Mouse (Mus musculus): ENCODE data around the gene Tmem176a. TPM values are rescaled to one million over a fixed set of nuclear protein-coding genes. Genes with fewer than 3 reads are reported as not detected.

Tmem176a gene
- polyA plus RNA-seq, 1 experiment: 133 TPM

DNA sequence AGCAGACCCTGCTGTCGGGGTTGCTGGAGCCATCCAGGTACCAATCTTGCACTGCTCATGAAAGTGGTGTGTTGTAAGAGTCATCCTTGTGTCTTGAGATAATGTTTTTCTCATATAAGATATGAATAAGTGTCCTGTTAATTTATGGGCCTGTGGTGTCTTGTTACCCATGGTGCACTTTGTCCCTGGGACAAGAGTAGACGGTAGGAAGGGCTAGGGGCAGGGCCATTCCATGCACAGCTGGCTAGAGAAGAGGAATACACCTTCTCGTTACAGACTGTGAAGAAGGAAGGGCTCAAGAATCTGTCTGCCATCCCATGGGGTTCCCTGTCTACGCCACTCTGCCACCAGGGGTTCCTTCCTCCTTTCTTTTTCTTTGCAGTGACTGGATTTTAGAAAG is 33.9 kb downstream of the Tmem176a start:
- WGBS: 74% methylated on average over 4 of the region's 4 CpGs
- DNase-seq (ENCODE audit: low read depth, low spot score): no peak

- no peak for DNase-seq (ENCODE audit: low read depth, low spot score)
- WGBS: 68% methylated on average over 6 of the region's 6 CpGs
Observed at GRCm38 (mm10) chr6:48875515-48875914, 34.8 kb downstream of the Tmem176a start.

DNA sequence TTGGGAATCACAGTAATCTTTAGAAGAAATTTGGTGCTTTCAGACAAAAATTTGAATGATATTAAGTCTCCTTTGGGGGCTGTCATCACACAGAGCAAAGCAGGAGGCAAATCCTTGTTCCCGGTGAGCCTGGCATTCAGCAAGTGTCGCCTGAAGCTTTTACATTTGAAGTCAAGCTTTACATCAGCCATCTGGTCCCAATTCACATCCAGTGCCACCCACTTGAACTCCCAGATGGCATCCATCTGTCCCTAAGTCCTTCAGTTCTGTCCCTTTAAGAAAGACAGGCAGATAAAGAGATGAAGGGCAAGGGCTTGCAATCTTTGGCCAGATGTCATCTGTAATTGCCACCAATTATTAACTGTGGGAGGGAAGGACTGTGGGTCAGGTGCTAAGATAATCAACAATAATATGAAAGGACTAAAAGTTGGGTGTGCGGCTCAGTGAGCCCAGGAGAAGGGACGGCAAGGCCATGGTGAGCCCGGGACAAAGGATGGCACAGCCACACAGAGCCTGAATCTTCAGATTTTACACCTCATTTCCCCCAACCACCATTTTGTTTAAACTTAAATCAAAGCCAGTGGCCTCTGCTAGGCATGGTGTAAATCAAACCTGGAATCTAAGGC is 35.9 kb downstream of the Tmem176a start:
- DNase-seq (ENCODE audit: low read depth, low spot score): no peak
- 90% methylated on average over 5 of the region's 5 CpGs for WGBS

DNA sequence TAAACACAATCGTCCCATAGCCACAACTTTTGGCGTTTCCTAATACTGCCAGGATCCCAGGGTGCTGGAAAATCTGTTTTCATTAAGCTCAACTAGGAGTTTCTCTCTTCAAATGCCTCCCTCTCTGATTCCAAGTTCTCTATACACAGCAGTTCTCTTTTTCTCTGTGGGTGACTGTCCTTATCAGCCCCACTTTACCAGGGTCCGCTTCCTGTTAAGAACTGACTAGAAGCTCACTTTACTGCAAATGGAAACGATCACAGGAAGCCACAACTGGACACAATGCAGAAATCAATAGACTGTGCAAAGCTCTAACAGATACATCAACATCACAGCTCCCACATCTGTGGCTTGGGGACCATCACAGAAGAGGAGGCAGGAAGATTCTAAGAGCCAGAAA is 53.5 kb downstream of the Tmem176a start:
- WGBS: 53% methylated on average over 4 of the region's 4 CpGs
- no peak for DNase-seq (ENCODE audit: low read depth, low spot score)

DNA sequence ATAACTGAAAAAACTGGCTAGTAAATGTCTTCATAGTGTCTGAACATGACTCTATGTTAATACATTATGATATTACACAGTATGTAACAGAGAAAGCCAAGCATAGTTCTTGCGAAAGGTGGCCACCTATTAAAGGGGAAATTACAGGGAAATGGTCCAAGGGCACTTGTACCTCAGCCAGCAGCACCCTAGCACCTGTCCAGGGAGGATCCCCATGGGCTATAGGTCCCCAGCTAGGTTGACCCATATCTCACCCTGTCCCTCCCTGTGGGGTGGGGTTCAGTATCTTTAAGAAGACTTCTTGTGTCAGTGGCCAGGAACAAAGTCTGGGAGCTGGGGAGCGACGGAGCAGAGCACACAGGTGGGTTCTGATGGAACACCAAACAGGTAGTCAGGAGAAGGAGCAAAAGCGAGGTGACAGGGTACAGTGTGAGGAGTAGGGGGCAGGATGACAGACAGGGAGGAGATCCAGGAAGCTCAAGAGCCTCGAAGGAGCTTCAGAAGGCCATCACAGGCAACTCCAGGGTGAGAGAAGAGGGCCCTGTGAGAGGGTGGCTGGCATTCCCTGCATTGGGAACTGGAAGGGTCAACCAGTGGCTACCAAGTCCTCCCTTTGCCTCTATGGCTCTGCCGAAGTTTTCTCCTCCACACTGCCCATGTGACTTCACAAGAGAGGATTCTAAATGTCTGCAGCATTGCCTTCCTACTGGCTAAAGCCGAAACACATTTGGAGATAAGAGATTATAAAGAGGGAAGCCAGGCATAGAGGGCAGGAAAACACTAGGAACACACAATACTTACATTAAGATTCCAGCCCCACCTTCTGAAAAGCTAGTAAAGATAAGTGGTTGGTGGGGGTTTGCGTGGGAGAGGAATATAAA is 54.5 kb downstream of the Tmem176a start:
- peak; percentile 70 for DNase-seq (ENCODE audit: low read depth, low spot score)
- 32% methylated on average over 8 of the region's 8 CpGs for WGBS

- 44% methylated on average over 5 of the region's 5 CpGs for WGBS
- no peak for DNase-seq (ENCODE audit: low read depth, low spot score)
Observed at GRCm38 (mm10) chr6:48895941-48896340, 55.2 kb downstream of the Tmem176a start.

Other genes starting within 250 kb of the Tmem176a start
- gene Repin1, start 247.0 kb upstream of the Tmem176a start, polyA plus RNA-seq (2012; rRNA removed): 8.5 and 9.5 TPM in 2 replicates
- not detected in 2 replicates for gene Gm44965, start 247.0 kb upstream of the Tmem176a start, polyA plus RNA-seq (2012; rRNA removed)
- gene Zfp775, start 238.9 kb upstream of the Tmem176a start, polyA plus RNA-seq (2012; rRNA removed): 1.6 and 1.9 TPM in 2 replicates
- gene AI854703, start 214.2 kb upstream of the Tmem176a start, polyA plus RNA-seq (2012; rRNA removed): 0.52 and 0.63 TPM in 2 replicates
- 2.6 and 4.5 TPM in 2 replicates for gene Gimap8, start 193.7 kb upstream of the Tmem176a start, polyA plus RNA-seq (2012; rRNA removed)
- gene Gimap9, start 164.8 kb upstream of the Tmem176a start, polyA plus RNA-seq (2012; rRNA removed): 5.6 and 8.2 TPM in 2 replicates
- 20.7 and 24.6 TPM in 2 replicates for gene Gimap4, start 156.4 kb upstream of the Tmem176a start, polyA plus RNA-seq (2012; rRNA removed)
- gene Gimap6, start 132.7 kb upstream of the Tmem176a start, polyA plus RNA-seq (2012; rRNA removed): 11.9 and 12.3 TPM in 2 replicates
- 0.17 TPM in 1 of 2 replicates, not detected in the other for gene Gm28053, start 122.3 kb upstream of the Tmem176a start, polyA plus RNA-seq (2012; rRNA removed)
- gene Gimap7, start 122.3 kb upstream of the Tmem176a start, polyA plus RNA-seq (2012; rRNA removed): 4.7 and 5.0 TPM in 2 replicates
- 12.2 and 13.9 TPM in 2 replicates for gene Gimap1, start 101.9 kb upstream of the Tmem176a start, polyA plus RNA-seq (2012; rRNA removed)
- 13.0 and 15.0 TPM in 2 replicates for gene Gimap5, start 94.7 kb upstream of the Tmem176a start, polyA plus RNA-seq (2012; rRNA removed)
- gene Gimap3, start 70.1 kb upstream of the Tmem176a start, polyA plus RNA-seq (2012; rRNA removed): 22.1 and 22.2 TPM in 2 replicates
- 338 and 348 TPM in 2 replicates for gene Tmem176b, start 577 bp downstream of the Tmem176a start, polyA plus RNA-seq (2012; rRNA removed)
- 312 and 658 TPM in 2 replicates for gene Aoc1, start 32.0 kb downstream of the Tmem176a start, polyA plus RNA-seq (2012; rRNA removed)
- gene 1600015I10Rik, start 89.0 kb downstream of the Tmem176a start, polyA plus RNA-seq (2012; rRNA removed): 0.06 TPM in 1 of 2 replicates, not detected in the other
- gene Doxl2, start 134.0 kb downstream of the Tmem176a start, polyA plus RNA-seq (2012; rRNA removed): not detected in 2 replicates
- gene Svs1, start 145.9 kb downstream of the Tmem176a start, polyA plus RNA-seq (2012; rRNA removed): not detected in 2 replicates
- 1.4 and 2.4 TPM in 2 replicates for gene Gpnmb, start 195.6 kb downstream of the Tmem176a start, polyA plus RNA-seq (2012; rRNA removed)
- 13.7 and 14.4 TPM in 2 replicates for gene Malsu1, start 232.9 kb downstream of the Tmem176a start, polyA plus RNA-seq (2012; rRNA removed)

Measured in large intestine, adult 2 months (tissue).